Mouse (Mus musculus) layer of hippocampus, postnatal 36 days (tissue): ENCODE data around the gene Mpp5. TPM values are rescaled to one million over a fixed set of nuclear protein-coding genes. Genes with fewer than 3 reads are reported as not detected.

Source experiments
- DNase-seq, 2 experiments: peaks; one replicate each; pipeline ENCODE4 v3.0.0; 2022
- total RNA-seq, 2 experiments: library from RNA; stranded (reverse); gene quantifications; 2 replicates each; pipeline ENCODE4 v1.2.3; 2021

Gene Mpp5
- total RNA-seq, 2 experiments from 2014 or later: 35.6 to 38.6 TPM

GRCm38 (mm10) chr12:78848246-78848645 is 99.5 kb downstream of the Mpp5 start:
- no peak for DNase-seq

- peak in 1 of 2 experiments; percentile 9 for DNase-seq
Observed at GRCm38 (mm10) chr12:78860921-78861495, 112.3 kb downstream of the Mpp5 start.

GRCm38 (mm10) chr12:78861496-78862253 is 113.0 kb downstream of the Mpp5 start, which contains the start of the genes Atp6v1d and Eif2s1:
Gene Atp6v1d (minus strand): TSS chr12:78861638.
Gene Eif2s1 (plus strand): TSS chr12:78861819.
- DNase-seq: peak; percentile 99

GRCm38 (mm10) chr12:78862254-78862730 is 113.6 kb downstream of the Mpp5 start:
- no peak for DNase-seq

- no peak for DNase-seq
Observed at GRCm38 (mm10) chr12:78865434-78865833, 116.7 kb downstream of the Mpp5 start.

GRCm38 (mm10) chr12:78868115-78868514 is 119.4 kb downstream of the Mpp5 start:
- DNase-seq: no peak

- DNase-seq: no peak
Observed at GRCm38 (mm10) chr12:78874581-78874980, 125.9 kb downstream of the Mpp5 start.

GRCm38 (mm10) chr12:78890062-78890461 is 141.4 kb downstream of the Mpp5 start:
- no peak for DNase-seq

Other genes with a start within 250 kb of the Mpp5 start
- gene Fam71d, start 57.4 kb upstream of the Mpp5 start, total RNA-seq: 1 to 10 TPM; 1.2 to 2.7 TPM
- 100 to 1,000 TPM; 253 to 273 TPM for gene Atp6v1d, start 112.7 kb downstream of the Mpp5 start, total RNA-seq
- gene Eif2s1, start 112.9 kb downstream of the Mpp5 start, total RNA-seq: 10 to 100 TPM; 47.5 to 63.9 TPM
- gene Plek2, start 158.1 kb downstream of the Mpp5 start, total RNA-seq: under 1 TPM in 1 of 2 experiments, not detected in 1; 0.22 TPM